In the genomic region with DNA sequence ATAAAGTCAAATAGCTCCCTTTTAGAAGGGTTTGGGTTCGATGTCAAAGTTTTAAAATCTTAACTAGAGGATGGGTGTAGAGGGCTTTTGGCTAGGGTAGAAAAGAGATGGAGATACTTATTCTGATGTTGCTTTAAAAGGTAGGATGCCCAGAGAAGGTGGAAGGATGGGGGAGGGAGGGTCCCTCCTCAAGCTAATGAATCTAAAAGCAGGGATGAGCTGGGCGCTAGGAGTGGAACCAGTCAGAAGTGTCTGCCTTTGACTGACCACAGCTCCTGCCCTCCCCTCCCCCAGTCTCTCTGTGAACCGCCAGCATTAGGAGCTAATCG, we compare ENCODE assay signal across 8 mouse cellular contexts.
DNase-seq lines count a peak whose midpoint lies in the region; ATAC-seq and TF ChIP-seq lines count a peak whose summit lies in the region.

No protein-coding gene starts in this region.

- H3K27ac ChIP-seq in gastrocnemius, adult 2 months: no peak overlapping the region
- H3K27ac ChIP-seq in liver, embryonic 11.5 days (ENCODE audit: low read depth, low read length): no peak overlapping the region

- no peak for DNase-seq in gastrocnemius, adult 2 months
- DNase-seq in gastrocnemius, postnatal 25 days: no peak
- peak; percentile 50 for DNase-seq in retina, adult 2 months (ENCODE audit: low read depth, low spot score)
- no peak for DNase-seq in retina, embryonic 14.5 days (ENCODE audit: low spot score)
- DNase-seq in liver, embryonic 11.5 days (ENCODE audit: low spot score): no peak
- DNase-seq in cerebellum, postnatal 10 days: no peak
- no peak for DNase-seq in frontal cortex, postnatal 14 days (ENCODE audit: low spot score in 2 of 2)
- DNase-seq in frontal cortex, postnatal 25 days (ENCODE audit: low spot score in 2 of 2): no peak

- peaks cover 28% of the 10 kb centered on the region for H3K4me1 ChIP-seq in liver, embryonic 11.5 days (replicated peaks; ENCODE audit: control insufficient read depth, insufficient read depth, low read length)

- peaks cover 28% of the 10 kb centered on the region for H3K27me3 ChIP-seq in liver, embryonic 11.5 days (replicated peaks; ENCODE audit: control insufficient read depth, insufficient read depth, low read length)

- ATAC-seq in liver, embryonic 11.5 days (replicated peaks; ENCODE audit: low FRiP score): no peak

- H3K4me3 ChIP-seq in gastrocnemius, adult 2 months: peak overlapping the region; percentile 50
- peak overlapping the region; percentile 37 for H3K4me3 ChIP-seq in liver, embryonic 11.5 days (ENCODE audit: low read depth, low read length)

- no peaks in the 10 kb centered on the region for H3K36me3 ChIP-seq in liver, embryonic 11.5 days (ENCODE audit: control insufficient read depth, insufficient read depth, low read length)

- intact Hi-C loops in gastrocnemius, adult 2 months (cut with DNase I): no loop called here

- WGBS in liver, embryonic 11.5 days: 21% methylated on average over 4 of the region's 4 CpGs

- peak overlapping the region; percentile 63 for H3K4me2 ChIP-seq in liver, embryonic 11.5 days

- peak overlapping the region; percentile 63 for H3K9ac ChIP-seq in liver, embryonic 11.5 days (ENCODE audit: low read depth, low read length)

- TF ChIP-seq CTCF in gastrocnemius, adult 2 months (IDR thresholded peaks at IDR 0.05): no peak

- H3K9me3 ChIP-seq in liver, embryonic 11.5 days (ENCODE audit: control insufficient read depth, low read length): no peaks in the 10 kb centered on the region
